Mouse (Mus musculus): ENCODE measurements at regions not wholly inside any gene's neighbourhood (a gene's known extent, or its start where the extent isn't known, plus 50 kb on each side); places are given as distances from the start of the nearest gene placed in this dataset.

- TF ChIP-seq CTCF (IDR thresholded peaks at IDR 0.05; ENCODE audit: control insufficient read depth, insufficient read depth, insufficient replicate concordance, low read depth, low read length) (no peak), POLR2A (IDR thresholded peaks at IDR 0.05; ENCODE audit: control insufficient read depth, low read depth, low read length) (no peak)
Measured at GRCm38 (mm10) chr12:73441326-73441725, 104.9 kb downstream of the Tmem30b start.
